Mouse (Mus musculus) common myeloid progenitor, adult 5-6 weeks (primary cell): ENCODE data around the gene Pparg. TPM values are rescaled to one million over a fixed set of nuclear protein-coding genes. Genes with fewer than 3 reads are reported as not detected.

ENCODE experiments used
- total RNA-seq: library from RNA; stranded (forward); fragments of 200-1000, 187-1606 nt; gene quantifications from 2 replicates; pipeline ENCODE4 v1.2.3, GENCODE M21; 2017

Gene Pparg
- total RNA-seq, 1 experiment from 2014 or later, result not detected

Other genes starting within 250 kb of the Pparg start
- gene Syn2, start 226.0 kb upstream of the Pparg start, total RNA-seq, result not detected in 2 replicates
- gene Gm17482, start 133.6 kb upstream of the Pparg start, total RNA-seq, result not detected in 2 replicates
- not detected in 2 replicates for gene Timp4, start 108.7 kb upstream of the Pparg start, total RNA-seq
- gene Tsen2, start 183.7 kb downstream of the Pparg start, total RNA-seq, result 14.7 and 20.9 TPM in 2 replicates
- gene Mkrn2os, start 231.6 kb downstream of the Pparg start, total RNA-seq, result not detected in 2 replicates
- 19.9 and 21.8 TPM in 2 replicates for gene Mkrn2, start 241.0 kb downstream of the Pparg start, total RNA-seq